Mouse (Mus musculus): Measurements from ENCODE around the gene Rxrg. TPM values are rescaled to one million over a fixed set of nuclear protein-coding genes. Genes with fewer than 3 reads are reported as not detected.

Rxrg gene
- total RNA-seq (2023) = not detected

GRCm38 (mm10) chr1:167598255-167599081 is at the start of gene Rxrg:
Gene Rxrg, plus strand, starts transcription at chr1:167598384.

GRCm38 (mm10) chr1:167689232-167689261 is 90.9 kb downstream of the Rxrg start, which contains the start of gene Lmx1a:
Gene Lmx1a, plus strand, starts transcription at chr1:167689237.

Other genes with a start within 250 kb of the Rxrg start
- gene Aldh9a1, start 248.4 kb upstream of the Rxrg start, total RNA-seq (2023) = 10 to 100 TPM; 24.5 to 34.1 TPM
- gene Mgst3, start 204.5 kb upstream of the Rxrg start, total RNA-seq (2023) = 10 to 100 TPM; 10.7 to 14.0 TPM
- not detected for gene Lrrc52, start 131.6 kb upstream of the Rxrg start, total RNA-seq (2023)
- gene Lmx1a, start 90.9 kb downstream of the Rxrg start, total RNA-seq (2023) = not detected